Mouse (Mus musculus) midbrain, embryonic 12.5 days (tissue): ENCODE data around the gene Ankrd35. TPM values are rescaled to one million over a fixed set of nuclear protein-coding genes. Genes with fewer than 3 reads are reported as not detected.
"Not testable (repeated sequence)": the region's sequence is repeated elsewhere in the genome, so short reads cannot be mapped to it uniquely, and the experiment has no call there.

Source experiments
- ATAC-seq: fragments of 200-750 bp; cut with Nextera tagmentation; 2 replicates; pipeline ENCODE4 v1.8.0; 2017; ENCODE audit warnings: low read depth, moderate TSS enrichment, moderate library complexity; ENCODE audit not compliant: low FRiP score
- H3K27ac ChIP-seq: fragments of 300-500 bp; sonication (generic); replicated peaks from 2 replicates; pipeline ENCODE4 v1.5.1; 2016; ENCODE audit warnings: mild to moderate bottlenecking
- H3K27me3 ChIP-seq: fragments of 300-500 bp; sonication (generic); 2 replicates; pipeline ENCODE4 v1.6.1; 2016; ENCODE audit warnings: mild to moderate bottlenecking
- H3K36me3 ChIP-seq: fragments of 300-500 bp; sonication (generic); 2 replicates; pipeline ENCODE4 v1.6.1; 2016
- H3K4me1 ChIP-seq: fragments of 300-500 bp; sonication (generic); 2 replicates; pipeline ENCODE4 v1.6.1; 2016
- H3K4me2 ChIP-seq: fragments of 300-500 bp; sonication (generic); replicated peaks from 2 replicates; pipeline ENCODE4 v1.6.1; 2016; ENCODE audit warnings: mild to moderate bottlenecking, moderate library complexity
- H3K4me3 ChIP-seq: fragments of 300-500 bp; sonication (generic); 2 replicates; pipeline ENCODE4 v1.5.1; 2016; ENCODE audit warnings: mild to moderate bottlenecking
- H3K9ac ChIP-seq: fragments of 300-500 bp; sonication (generic); replicated peaks from 2 replicates; pipeline ENCODE4 v1.6.1; 2016; ENCODE audit warnings: mild to moderate bottlenecking, moderate library complexity
- H3K9me3 ChIP-seq: fragments of 300-500 bp; sonication (generic); 2 replicates; pipeline ENCODE4 v1.6.1; 2016; ENCODE audit warnings: mild to moderate bottlenecking
- WGBS: fragments of 180-500 bp; shearing (Covaris S2); methylation state at CpG from one replicate; pipeline ENCODE4 v1.1.7; 2016; 5-methylcytosine and 5-hydroxymethylcytosine counted together
- polyA plus RNA-seq: library from polyadenylated mRNA; unstranded; fragments of >200 nt; fragmentation: Nextera tagmentation; extraction: Ambion mirVana; gene quantifications from 2 replicates; pipeline ENCODE4 v1.2.1, GENCODE M21; 2016

The Ankrd35 gene
- polyA plus RNA-seq, 1 experiment from 2014 or later = 0.40 TPM

GRCm38 (mm10) chr3:96675690-96676089, 5.8 kb downstream of the Ankrd35 start:
- Histone ChIP-seq H3K27me3 (peaks cover 31% of the 10 kb centered on the region), H3K9ac (no peak overlapping the region), H3K4me3 (no peak overlapping the region), H3K27ac (no peak overlapping the region), H3K4me1 (peaks cover 6% of the 10 kb centered on the region; the same call in 1 of the 2 replicates), H3K4me2 (no peak overlapping the region), H3K9me3 (no peaks in the 10 kb centered on the region), H3K36me3 (no peaks in the 10 kb centered on the region)
- 31% methylated on average over 3 of the region's 3 CpGs for WGBS
- ATAC-seq = no peak

DNA sequence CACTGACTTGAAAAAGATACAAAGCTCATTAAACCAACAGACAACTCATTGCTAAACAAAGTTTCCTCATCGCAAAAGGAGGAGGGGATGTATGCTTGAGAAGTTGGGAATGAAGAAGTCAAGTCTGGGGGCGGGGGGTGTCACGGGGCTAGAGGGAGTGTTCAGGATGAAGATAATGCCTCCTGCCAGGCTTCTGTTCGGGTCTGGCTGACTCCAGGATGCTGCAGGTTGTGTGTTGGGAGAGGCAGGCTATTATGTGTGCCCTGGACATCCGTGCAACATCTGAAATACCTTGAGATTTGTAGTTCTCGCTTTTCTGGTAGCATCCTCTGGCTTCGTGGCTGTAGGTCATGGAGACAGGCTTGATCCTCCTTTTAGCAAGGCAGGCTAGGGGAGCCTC, 8.5 kb downstream of the Ankrd35 start:
- 70% methylated on average over 7 of the region's 7 CpGs for WGBS
- Histone ChIP-seq H3K4me3 (no peak overlapping the region), H3K4me2 (no peak overlapping the region), H3K9ac (no peak overlapping the region), H3K36me3 (no peaks in the 10 kb centered on the region), H3K27me3 (peaks cover 39% of the 10 kb centered on the region), H3K4me1 (peaks cover 6% of the 10 kb centered on the region; the same call in 1 of the 2 replicates), H3K9me3 (no peaks in the 10 kb centered on the region), H3K27ac (no peak overlapping the region)
- no peak for ATAC-seq

- Histone ChIP-seq H3K9ac (no peak overlapping the region), H3K4me1 (peaks cover 6% of the 10 kb centered on the region; the same call in 1 of the 2 replicates), H3K4me3 (no peak overlapping the region), H3K9me3 (no peaks in the 10 kb centered on the region), H3K27me3 (peaks cover 46% of the 10 kb centered on the region), H3K4me2 (no peak overlapping the region), H3K27ac (no peak overlapping the region), H3K36me3 (no peaks in the 10 kb centered on the region)
- WGBS = 14% methylated on average over 5 of the region's 5 CpGs
- ATAC-seq = no peak
Observed at GRCm38 (mm10) chr3:96679159-96679674, 9.3 kb downstream of the Ankrd35 start.

DNA sequence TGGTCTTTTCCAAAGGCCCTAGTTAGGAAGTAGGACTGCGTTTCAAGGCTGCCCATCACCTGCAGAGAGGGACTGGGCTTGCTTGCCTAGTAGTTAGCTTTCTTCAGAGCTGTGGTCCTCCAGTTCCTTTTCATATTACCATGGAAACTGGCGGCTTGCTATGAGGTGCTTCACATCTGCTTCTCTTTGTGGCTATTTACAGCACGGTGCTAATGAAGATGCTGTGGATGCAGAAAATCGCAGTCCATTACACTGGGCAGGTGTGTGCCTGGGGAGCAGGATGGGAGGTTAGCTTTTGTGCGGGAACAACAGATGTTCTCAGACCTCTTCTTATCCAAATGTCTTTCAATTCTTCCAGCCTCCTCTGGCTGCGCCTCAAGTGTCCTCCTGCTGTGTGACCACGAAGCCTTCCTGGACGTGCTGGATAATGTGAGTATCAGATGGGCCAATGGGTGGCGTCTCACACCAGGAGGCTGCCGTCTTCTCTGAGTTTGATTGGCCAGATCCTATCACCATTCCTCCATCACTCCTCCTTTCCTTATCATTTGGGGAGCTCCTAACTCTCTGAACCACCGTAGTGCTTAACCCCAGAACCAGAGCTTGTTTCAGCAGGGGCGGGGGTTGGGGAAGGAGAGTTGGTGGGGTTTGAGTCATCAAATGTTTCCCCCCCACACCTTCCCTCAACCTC, 10.5 kb downstream of the Ankrd35 start:
- ATAC-seq = no peak

DNA sequence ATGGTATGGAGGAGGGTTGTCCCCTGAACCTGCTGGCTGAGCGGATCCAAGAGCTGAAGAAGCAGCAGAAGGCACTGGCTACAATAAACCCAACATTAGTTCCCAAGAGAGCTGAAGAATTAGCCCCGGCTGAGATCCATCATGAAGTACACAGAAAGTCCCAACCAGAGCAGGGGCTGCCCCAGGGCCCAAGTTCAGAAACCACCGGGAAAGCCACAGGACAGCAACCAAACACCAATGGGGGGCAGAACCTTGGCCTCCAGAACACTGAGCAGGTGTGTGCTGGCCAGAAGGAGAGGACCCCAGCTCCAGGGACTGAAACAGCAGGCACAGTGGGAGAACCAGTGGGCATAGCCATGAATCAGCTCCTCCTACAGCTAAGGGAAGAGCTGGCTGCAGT, 13.6 kb downstream of the Ankrd35 start:
- Histone ChIP-seq H3K27me3 (peaks cover 57% of the 10 kb centered on the region), H3K36me3 (no peaks in the 10 kb centered on the region), H3K4me1 (no peaks in the 10 kb centered on the region; the same call in 1 of the 2 replicates), H3K4me3 (no peak overlapping the region), H3K9ac (no peak overlapping the region), H3K4me2 (no peak overlapping the region), H3K27ac (no peak overlapping the region), H3K9me3 (no peaks in the 10 kb centered on the region)
- no peak for ATAC-seq
- 94% methylated on average over 3 of the region's 3 CpGs for WGBS

More for the DNA sequence above, 10.5 kb downstream of the Ankrd35 start:
- Histone ChIP-seq H3K27me3 (peaks cover 58% of the 10 kb centered on the region), H3K9me3 (no peaks in the 10 kb centered on the region), H3K4me1 (peaks cover 6% of the 10 kb centered on the region), H3K4me3 (no peak overlapping the region), H3K4me2 (no peak overlapping the region), H3K9ac (no peak overlapping the region), H3K36me3 (no peaks in the 10 kb centered on the region), H3K27ac (no peak overlapping the region)
- 17% methylated on average over 12 of the region's 12 CpGs for WGBS

DNA sequence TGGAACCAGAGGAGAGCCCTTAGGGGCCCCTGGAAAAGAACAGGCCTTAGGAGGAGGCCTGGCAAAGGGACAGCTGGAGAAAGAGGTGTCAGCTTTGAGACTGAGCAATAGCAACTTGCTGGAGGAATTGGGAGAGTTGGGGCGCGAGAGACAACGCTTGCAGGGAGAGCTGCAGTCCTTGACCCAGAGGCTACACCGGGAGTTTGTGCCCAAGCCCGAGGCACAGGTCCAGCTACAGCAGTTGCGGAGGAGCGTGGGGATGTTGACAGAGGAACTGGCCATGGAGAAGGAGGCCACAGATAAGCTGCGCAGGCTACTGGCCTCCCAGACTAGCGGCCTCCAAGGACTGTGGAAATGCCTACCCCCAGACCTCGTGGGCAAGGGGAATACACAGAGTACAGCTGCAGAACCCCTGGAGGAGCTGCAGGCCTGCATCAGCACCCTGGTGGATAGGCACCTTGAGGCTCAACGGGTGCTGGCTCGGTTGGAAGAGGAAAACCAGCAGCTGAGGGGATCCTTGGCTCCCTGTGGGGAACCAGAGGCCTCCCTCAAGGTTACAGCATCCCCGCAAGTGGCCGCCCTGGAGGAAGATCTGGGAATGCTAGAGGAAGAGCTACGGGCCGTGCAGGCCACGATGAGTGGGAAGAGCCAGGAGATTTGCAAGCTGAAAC, 14.4 kb downstream of the Ankrd35 start:
- no peak for ATAC-seq
- peaks cover 58% of the 10 kb centered on the region for H3K27me3 ChIP-seq
- H3K36me3 ChIP-seq = no peaks in the 10 kb centered on the region
- WGBS = 62% methylated on average over 17 of the region's 17 CpGs
- peak overlapping the region; percentile 34 for H3K4me2 ChIP-seq
- H3K9me3 ChIP-seq = no peaks in the 10 kb centered on the region
- H3K4me3 ChIP-seq = no peak overlapping the region
- peaks cover under 1% of the 10 kb centered on the region for H3K4me1 ChIP-seq
- H3K9ac ChIP-seq = no peak overlapping the region; the same call in 1 of the 2 replicates
- H3K27ac ChIP-seq = no peak overlapping the region

- Histone ChIP-seq H3K27ac (no peak overlapping the region), H3K4me3 (no peak overlapping the region), H3K4me1 (peaks cover 5% of the 10 kb centered on the region), H3K4me2 (peak overlapping the region; percentile 34), H3K27me3 (peaks cover 56% of the 10 kb centered on the region), H3K9me3 (no peaks in the 10 kb centered on the region), H3K36me3 (no peaks in the 10 kb centered on the region), H3K9ac (no peak overlapping the region; the same call in 1 of the 2 replicates)
- no peak for ATAC-seq
- 46% methylated on average over 28 of the region's 28 CpGs for WGBS
Observed at GRCm38 (mm10) chr3:96684822-96685156, 14.9 kb downstream of the Ankrd35 start.

DNA sequence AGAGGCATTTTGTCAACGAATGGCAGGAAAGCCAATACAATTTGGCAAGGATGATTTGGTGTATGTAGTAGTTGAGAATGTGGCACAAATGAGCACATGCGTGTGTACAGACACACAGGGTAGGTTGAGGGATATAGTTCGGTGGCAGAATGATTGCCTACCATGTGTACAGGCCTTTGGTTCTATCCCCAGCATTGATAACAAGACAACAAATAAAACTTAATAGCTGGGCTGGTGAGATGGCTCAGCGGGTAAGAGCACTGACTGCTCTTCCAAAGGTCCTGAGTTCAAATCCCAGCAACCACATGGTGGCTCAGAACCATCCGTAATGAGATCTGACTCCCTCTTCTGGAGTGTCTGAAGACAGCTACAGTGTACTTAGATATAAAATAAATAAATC, 16.1 kb downstream of the Ankrd35 start:
- not testable (repeated sequence) for H3K27ac ChIP-seq, H3K9me3 ChIP-seq, H3K4me3 ChIP-seq, H3K4me2 ChIP-seq, H3K9ac ChIP-seq, ATAC-seq, H3K36me3 ChIP-seq
- Histone ChIP-seq H3K4me1 (peaks cover 12% of the 10 kb centered on the region), H3K27me3 (peaks cover 43% of the 10 kb centered on the region)
- WGBS = 92% methylated on average over 5 of the region's 5 CpGs

DNA sequence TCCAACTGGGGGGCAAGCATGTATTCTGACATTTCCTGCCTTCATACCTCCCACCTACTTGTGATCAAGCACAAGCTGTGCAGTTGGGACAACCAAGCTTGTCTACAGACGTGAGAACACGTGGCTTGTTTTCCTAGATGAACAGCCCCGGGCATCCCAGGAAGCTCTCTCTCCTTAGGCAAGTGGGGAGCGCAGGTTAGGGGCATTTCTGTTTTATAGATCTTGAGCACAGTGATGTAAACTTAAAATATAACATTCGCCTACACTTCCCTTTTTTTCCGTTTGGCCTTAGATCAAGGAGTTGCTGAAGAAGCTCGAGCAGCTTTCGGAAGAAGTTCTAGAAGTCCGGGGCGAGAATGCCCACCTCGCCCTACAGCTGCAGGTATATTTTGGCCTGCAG, 18.9 kb downstream of the Ankrd35 start:
- H3K36me3 ChIP-seq = no peaks in the 10 kb centered on the region
- no peak for ATAC-seq
- H3K27me3 ChIP-seq = peaks cover 27% of the 10 kb centered on the region
- no peak overlapping the region for H3K9ac ChIP-seq
- no peak overlapping the region for H3K4me3 ChIP-seq
- H3K9me3 ChIP-seq = no peaks in the 10 kb centered on the region
- no peak overlapping the region for H3K4me2 ChIP-seq
- WGBS = 85% methylated on average over 11 of the region's 11 CpGs
- H3K4me1 ChIP-seq = peaks cover 12% of the 10 kb centered on the region
- H3K27ac ChIP-seq = no peak overlapping the region

GRCm38 (mm10) chr3:96690298-96690697, 20.4 kb downstream of the Ankrd35 start:
- Histone ChIP-seq H3K9me3 (no peaks in the 10 kb centered on the region), H3K9ac (no peak overlapping the region), H3K27me3 (peaks cover 12% of the 10 kb centered on the region; the same call in 1 of the 2 replicates), H3K36me3 (no peaks in the 10 kb centered on the region), H3K4me1 (peaks cover 12% of the 10 kb centered on the region), H3K4me2 (no peak overlapping the region), H3K27ac (no peak overlapping the region), H3K4me3 (no peak overlapping the region)
- 54% methylated on average over 3 of the region's 3 CpGs for WGBS
- 0 out of 2 replicates have a peak, but pooled peaks have one; percentile 12 for ATAC-seq

DNA sequence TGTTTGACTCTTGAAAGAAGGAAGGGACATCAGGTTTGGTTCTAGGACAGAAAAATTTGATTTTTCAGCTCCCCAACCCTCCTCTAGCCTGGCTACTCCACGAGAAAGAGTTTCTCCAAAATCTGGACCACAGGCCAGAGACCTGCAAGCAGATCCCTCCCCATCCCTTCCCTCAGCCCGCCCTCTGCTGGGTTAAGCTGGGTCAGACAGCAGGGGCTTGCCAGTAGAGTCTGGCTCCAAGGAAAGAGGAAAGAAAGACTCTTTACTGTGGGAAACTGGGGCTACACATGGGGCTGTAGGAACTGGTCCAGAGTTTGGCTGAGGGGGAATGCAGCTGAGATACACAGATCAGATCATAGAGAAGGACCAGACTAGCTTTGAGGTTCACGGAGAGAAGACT, 22.6 kb downstream of the Ankrd35 start:
- WGBS = 15% methylated on average over 3 of the region's 3 CpGs
- Histone ChIP-seq H3K4me3 (no peak overlapping the region), H3K4me1 (peaks cover 21% of the 10 kb centered on the region), H3K4me2 (no peak overlapping the region), H3K36me3 (no peaks in the 10 kb centered on the region), H3K9me3 (no peaks in the 10 kb centered on the region), H3K27me3 (peaks cover 9% of the 10 kb centered on the region; the same call in 1 of the 2 replicates), H3K9ac (no peak overlapping the region), H3K27ac (no peak overlapping the region)
- ATAC-seq = no peak

DNA sequence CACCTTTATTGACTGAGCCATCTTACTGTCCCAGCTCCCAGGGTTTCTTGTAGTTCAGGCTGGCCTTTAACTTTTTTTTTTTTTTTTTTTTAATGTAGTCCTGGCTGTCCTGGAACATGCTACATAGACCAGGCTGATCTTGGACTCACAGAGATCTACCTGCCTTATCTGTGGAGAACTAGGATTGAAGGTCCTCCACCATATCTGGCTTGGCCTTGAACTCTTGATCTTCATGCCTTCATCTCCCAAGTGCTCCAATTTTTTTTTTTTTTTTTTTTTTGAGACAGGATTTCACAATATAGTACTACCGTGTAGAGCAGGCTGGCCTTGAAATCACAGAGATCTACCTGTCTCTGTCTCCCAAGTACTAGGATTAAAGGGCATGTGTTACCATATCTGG, 23.6 kb downstream of the Ankrd35 start:
- no peak overlapping the region for H3K9ac ChIP-seq
- H3K27ac ChIP-seq = no peak overlapping the region
- H3K4me2 ChIP-seq = no peak overlapping the region
- no peaks in the 10 kb centered on the region for H3K9me3 ChIP-seq
- H3K4me3 ChIP-seq = no peak overlapping the region
- WGBS = 88% methylated on average over 1 of the region's 1 CpGs
- no peak for ATAC-seq
- H3K4me1 ChIP-seq = peaks cover 26% of the 10 kb centered on the region
- H3K36me3 ChIP-seq = no peaks in the 10 kb centered on the region
- peaks cover 9% of the 10 kb centered on the region; the same call in 1 of the 2 replicates for H3K27me3 ChIP-seq
